Mouse (Mus musculus): Measurements from ENCODE around the gene Sobp. TPM values are rescaled to one million over a fixed set of nuclear protein-coding genes. Genes with fewer than 3 reads are reported as not detected.

Gene Sobp
- polyA plus RNA-seq (2015; fragmentation: Nextera tagmentation; extraction: Ambion mirVana): 0.47 and 0.52 TPM in 2 replicates

GRCm38 (mm10) chr10:43174326-43175155, at the start of gene Sobp, which contains the start of gene 9030612E09Rik:
Gene Sobp, minus strand, starts transcription at chr10:43174530.
Gene 9030612E09Rik, plus strand, starts transcription at chr10:43174704.

GRCm38 (mm10) chr10:43220910-43221625, 46.7 kb upstream of the Sobp start, which contains the start of gene Pdss2:
Gene Pdss2, plus strand, starts transcription at chr10:43221486.

Other genes with a start within 250 kb of the Sobp start
- 0.17 and 0.33 TPM in 2 replicates for gene 9030612E09Rik, start 174 bp upstream of the Sobp start, polyA plus RNA-seq (2015; fragmentation: Nextera tagmentation; extraction: Ambion mirVana)
- 7.5 and 9.5 TPM in 2 replicates for gene Pdss2, start 47.0 kb upstream of the Sobp start, polyA plus RNA-seq (2015; fragmentation: Nextera tagmentation; extraction: Ambion mirVana)